Mouse (Mus musculus) liver, embryonic 15.5 days (tissue): ENCODE data around the gene Galt. TPM values are rescaled to one million over a fixed set of nuclear protein-coding genes. Genes with fewer than 3 reads are reported as not detected.

ENCODE experiments used
- ATAC-seq: fragments of 200-750 bp; cut with Nextera tagmentation; 2 replicates; pipeline ENCODE4 v1.8.0; 2017; ENCODE audit warnings: moderate number of reproducible peaks, mild to moderate bottlenecking, moderate library complexity; ENCODE audit not compliant: insufficient read depth
- H3K27ac ChIP-seq: fragments of 300-500 bp; sonication (generic); replicated peaks from 2 replicates; pipeline ENCODE4 v1.5.1; 2015; ENCODE audit warnings: mild to moderate bottlenecking, inconsistent platforms
- H3K27me3 ChIP-seq: fragments of 300-500 bp; sonication (generic); 2 replicates; pipeline ENCODE4 v1.6.1; 2015; ENCODE audit warnings: mild to moderate bottlenecking, inconsistent platforms
- H3K36me3 ChIP-seq: fragments of 300-500 bp; sonication (generic); replicated peaks from 2 replicates; pipeline ENCODE4 v1.6.1; 2015; ENCODE audit warnings: moderate library complexity, mild to moderate bottlenecking, inconsistent platforms
- H3K4me1 ChIP-seq: fragments of 300-500 bp; sonication (generic); replicated peaks from 2 replicates; pipeline ENCODE4 v1.6.1; 2015; ENCODE audit warnings: inconsistent platforms
- H3K4me2 ChIP-seq: fragments of 300-500 bp; sonication (generic); 2 replicates; pipeline ENCODE4 v1.6.1; 2015; ENCODE audit warnings: moderate library complexity, mild to moderate bottlenecking, inconsistent platforms
- H3K4me3 ChIP-seq: fragments of 300-500 bp; sonication (generic); replicated peaks from 2 replicates; pipeline ENCODE4 v1.5.1; 2015; ENCODE audit warnings: mild to moderate bottlenecking, inconsistent platforms
- H3K9ac ChIP-seq: fragments of 300-500 bp; sonication (generic); 2 replicates; pipeline ENCODE4 v1.6.1; 2015; ENCODE audit warnings: moderate library complexity, mild to moderate bottlenecking, inconsistent platforms
- H3K9me3 ChIP-seq: fragments of 300-500 bp; sonication (generic); replicated peaks from 2 replicates; pipeline ENCODE4 v1.6.1; 2016; ENCODE audit warnings: inconsistent platforms
- WGBS: fragments of 180-500 bp; shearing (Covaris S2); methylation state at CpG from one replicate; pipeline ENCODE4 v1.1.7; 2015; ENCODE audit warnings: mixed read lengths; ENCODE audit not compliant: insufficient replicate concordance; 5-methylcytosine and 5-hydroxymethylcytosine counted together
- polyA plus RNA-seq: library from polyadenylated mRNA; unstranded; fragments of >200 nt; fragmentation: Nextera tagmentation; extraction: Ambion mirVana; gene quantifications from 2 replicates; pipeline ENCODE4 v1.2.1, GENCODE M21; 2015

Galt gene
- 29.9 and 36.0 TPM in 2 replicates for polyA plus RNA-seq

GRCm38 (mm10) chr4:41754797-41755337 lies at the start of gene Galt:
TSS of gene Galt (plus strand) at chr4:41755228.
- peak; percentile 62 for ATAC-seq
- 16% methylated on average over 14 of the region's 14 CpGs for WGBS
- Histone ChIP-seq H3K27ac (peak within 1 kb of the TSS; percentile 90), H3K9me3 (no peaks in the 10 kb centered on the region), H3K4me3 (peak within 1 kb of the TSS; percentile 80), H3K4me2 (peak within 1 kb of the TSS; percentile 94), H3K9ac (peak within 1 kb of the TSS; percentile 75), H3K36me3 (peaks cover 24% of the 10 kb centered on the region), H3K27me3 (no peaks in the 10 kb centered on the region), H3K4me1 (peaks cover 41% of the 10 kb centered on the region)

GRCm38 (mm10) chr4:41705922-41706754 lies 48.9 kb upstream of the Galt start:
- Histone ChIP-seq H3K36me3 (no peaks in the 10 kb centered on the region), H3K4me2 (no peak overlapping the region), H3K27ac (no peak overlapping the region), H3K9ac (no peak overlapping the region), H3K9me3 (no peaks in the 10 kb centered on the region), H3K4me3 (no peak overlapping the region), H3K4me1 (no peaks in the 10 kb centered on the region), H3K27me3 (peaks cover 48% of the 10 kb centered on the region)
- no peak for ATAC-seq
- 62% methylated on average over 19 of the region's 19 CpGs for WGBS

DNA sequence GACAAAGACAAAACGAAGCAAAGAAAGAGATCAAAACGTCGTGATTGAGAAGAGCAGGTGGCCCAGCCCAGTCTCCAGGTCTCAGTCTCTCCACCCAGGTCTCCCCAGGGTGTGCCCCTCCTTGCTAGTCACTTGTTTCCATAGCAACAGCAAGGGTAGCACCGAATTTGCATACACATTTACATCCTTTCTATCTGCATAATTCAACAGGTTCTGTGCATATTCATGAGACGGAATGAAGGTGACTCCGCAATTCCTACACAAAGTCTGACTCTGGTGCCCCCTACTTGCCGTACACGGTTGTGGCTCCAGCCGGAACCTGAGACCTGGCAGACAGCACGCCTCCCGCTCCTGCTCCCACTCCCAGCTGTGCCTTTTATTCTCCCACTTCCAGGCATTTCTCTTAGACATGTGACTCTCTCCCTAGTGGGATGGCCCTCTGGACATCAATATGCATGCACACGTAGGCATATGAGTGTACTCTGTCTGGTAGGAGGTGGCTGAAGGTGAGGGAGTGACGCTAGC lies 48.0 kb upstream of the Galt start:
- H3K9ac ChIP-seq: no peak overlapping the region
- ATAC-seq: no peak
- 6% methylated on average over 13 of the region's 13 CpGs for WGBS
- no peak overlapping the region for H3K4me3 ChIP-seq
- H3K4me1 ChIP-seq: peaks cover 5% of the 10 kb centered on the region
- no peak overlapping the region for H3K27ac ChIP-seq
- H3K9me3 ChIP-seq: no peaks in the 10 kb centered on the region
- H3K27me3 ChIP-seq: peaks cover 48% of the 10 kb centered on the region
- peaks cover 4% of the 10 kb centered on the region; the same call in 1 of the 2 replicates for H3K36me3 ChIP-seq
- no peak overlapping the region for H3K4me2 ChIP-seq

DNA sequence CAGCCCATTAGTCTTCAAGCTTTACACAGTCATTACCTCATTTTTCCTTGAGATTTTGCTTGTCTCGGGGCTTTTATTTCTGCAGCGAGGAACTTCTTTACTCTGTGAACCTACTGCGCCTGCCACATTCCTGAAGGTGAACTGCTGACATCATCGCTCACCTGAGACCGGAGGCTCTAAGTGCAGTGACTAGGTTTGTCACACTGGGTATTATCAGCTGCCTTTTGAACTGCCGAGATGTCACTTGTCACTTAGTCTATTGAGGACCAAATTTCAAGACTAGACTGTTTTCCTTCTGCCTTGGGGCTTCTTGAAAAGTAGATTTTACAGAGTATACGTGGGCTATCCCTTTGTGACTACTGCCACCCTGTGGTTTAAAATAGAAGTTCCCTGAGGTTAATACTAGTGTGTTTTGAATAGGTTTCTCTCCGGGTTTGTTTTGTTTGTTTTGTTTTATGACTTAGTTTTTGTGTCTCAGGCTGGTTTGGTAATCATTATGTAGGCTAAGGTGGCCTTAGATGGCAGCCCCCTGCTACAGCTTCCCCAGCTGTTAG lies 46.8 kb upstream of the Galt start:
- no peaks in the 10 kb centered on the region for H3K9me3 ChIP-seq
- WGBS: 36% methylated on average over 8 of the region's 8 CpGs
- H3K4me2 ChIP-seq: no peak overlapping the region
- H3K4me3 ChIP-seq: no peak overlapping the region
- ATAC-seq: no peak
- H3K9ac ChIP-seq: no peak overlapping the region
- H3K27me3 ChIP-seq: peaks cover 45% of the 10 kb centered on the region
- H3K4me1 ChIP-seq: peaks cover 14% of the 10 kb centered on the region
- no peak overlapping the region for H3K27ac ChIP-seq
- peaks cover 7% of the 10 kb centered on the region; the same call in 1 of the 2 replicates for H3K36me3 ChIP-seq

GRCm38 (mm10) chr4:41710229-41710628 lies 44.8 kb upstream of the Galt start:
- no peak for ATAC-seq
- 60% methylated on average over 4 of the region's 4 CpGs for WGBS
- Histone ChIP-seq H3K4me3 (no peak overlapping the region), H3K9ac (no peak overlapping the region), H3K36me3 (peaks cover 7% of the 10 kb centered on the region; the same call in 1 of the 2 replicates), H3K4me1 (peaks cover 25% of the 10 kb centered on the region), H3K27me3 (peaks cover 30% of the 10 kb centered on the region), H3K4me2 (no peak overlapping the region), H3K9me3 (no peaks in the 10 kb centered on the region), H3K27ac (no peak overlapping the region)

DNA sequence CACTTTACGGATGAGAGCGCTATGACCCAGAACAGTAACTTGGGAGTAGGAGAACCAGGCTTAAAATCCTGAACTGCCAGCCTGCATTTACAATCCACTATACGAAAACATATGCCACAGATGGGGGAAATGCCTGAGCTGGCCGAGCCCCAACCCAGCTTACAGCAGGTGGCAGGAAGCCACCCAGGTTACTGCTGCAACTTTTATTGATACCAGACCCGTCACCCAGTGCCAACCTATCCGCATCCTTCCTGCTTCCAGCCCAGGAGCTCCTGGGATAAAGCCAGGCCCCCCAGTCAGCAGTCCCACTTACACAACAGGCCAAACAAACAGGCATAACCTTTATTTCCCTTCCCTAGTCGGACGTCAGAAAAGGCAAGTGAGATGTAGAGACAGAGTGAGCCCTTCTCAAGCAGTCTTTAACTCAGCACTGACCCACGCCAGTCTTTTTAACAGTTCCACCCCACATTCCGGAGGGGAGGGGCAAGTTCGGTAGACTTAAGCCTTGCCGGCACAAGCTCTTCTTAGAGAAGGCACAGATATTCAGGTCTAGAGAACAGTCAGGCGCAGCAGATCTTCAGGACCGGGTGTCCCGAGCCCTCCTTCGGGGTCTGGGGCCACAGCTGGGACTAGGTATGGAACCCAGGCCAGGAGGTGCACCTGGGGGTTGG lies 43.2 kb upstream of the Galt start:
- peaks cover 8% of the 10 kb centered on the region; the same call in 1 of the 2 replicates for H3K36me3 ChIP-seq
- peak overlapping the region; percentile 80 for H3K4me3 ChIP-seq
- no peaks in the 10 kb centered on the region for H3K9me3 ChIP-seq
- peak overlapping the region; percentile 85 for H3K4me2 ChIP-seq
- 81% methylated on average over 16 of the region's 16 CpGs for WGBS
- no peak for ATAC-seq
- peak overlapping the region; percentile 86; the same call in 1 of the 2 replicates for H3K9ac ChIP-seq
- H3K4me1 ChIP-seq: peaks cover 25% of the 10 kb centered on the region
- peaks cover 14% of the 10 kb centered on the region; the same call in 1 of the 2 replicates for H3K27me3 ChIP-seq
- no peak overlapping the region for H3K27ac ChIP-seq

DNA sequence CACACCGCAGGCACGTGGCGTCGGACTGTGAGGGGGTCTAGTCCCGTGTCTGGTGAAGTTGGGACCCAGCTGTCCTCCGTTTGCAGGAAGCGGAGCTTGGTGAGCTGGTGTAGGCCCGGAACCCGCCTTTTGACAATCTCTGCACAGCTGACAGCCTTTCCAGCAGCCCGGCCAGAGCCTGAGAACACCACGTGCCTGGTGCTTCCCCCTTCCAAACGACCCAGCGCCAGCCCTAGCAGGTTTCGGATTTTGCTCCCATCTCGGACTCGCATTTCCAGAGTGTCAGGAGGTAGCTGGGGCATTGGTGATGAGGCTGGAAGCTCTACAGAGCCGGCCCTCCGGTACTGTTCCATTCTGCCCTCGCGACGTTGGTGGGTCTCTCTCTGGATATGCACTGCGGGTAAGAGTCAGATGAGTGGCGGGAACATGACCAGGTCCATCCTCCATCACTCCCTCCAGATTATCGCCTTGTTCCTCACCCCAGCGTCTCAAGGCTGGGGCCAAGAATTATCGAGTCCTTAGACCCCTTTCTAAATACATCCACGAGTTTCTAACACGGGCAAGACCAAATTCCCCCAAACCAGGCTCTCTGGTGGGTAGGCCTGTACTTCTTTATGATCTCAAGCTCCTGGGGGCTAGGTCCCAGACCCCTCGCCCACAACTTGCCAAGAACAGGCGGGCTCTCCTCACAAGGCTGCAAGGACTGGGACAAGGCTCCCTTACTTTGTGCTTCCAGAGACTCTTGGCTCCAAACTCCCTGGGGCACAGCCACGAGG lies 42.4 kb upstream of the Galt start:
- H3K4me2 ChIP-seq: peak overlapping the region; percentile 85
- peak overlapping the region; percentile 64 for H3K27ac ChIP-seq
- H3K9me3 ChIP-seq: no peaks in the 10 kb centered on the region
- peak; percentile 43 for ATAC-seq
- peaks cover 7% of the 10 kb centered on the region; the same call in 1 of the 2 replicates for H3K27me3 ChIP-seq
- peaks cover 13% of the 10 kb centered on the region for H3K36me3 ChIP-seq
- peak overlapping the region; percentile 80 for H3K4me3 ChIP-seq
- H3K4me1 ChIP-seq: peaks cover 25% of the 10 kb centered on the region
- peak overlapping the region; percentile 86 for H3K9ac ChIP-seq
- 51% methylated on average over 31 of the region's 31 CpGs for WGBS

DNA sequence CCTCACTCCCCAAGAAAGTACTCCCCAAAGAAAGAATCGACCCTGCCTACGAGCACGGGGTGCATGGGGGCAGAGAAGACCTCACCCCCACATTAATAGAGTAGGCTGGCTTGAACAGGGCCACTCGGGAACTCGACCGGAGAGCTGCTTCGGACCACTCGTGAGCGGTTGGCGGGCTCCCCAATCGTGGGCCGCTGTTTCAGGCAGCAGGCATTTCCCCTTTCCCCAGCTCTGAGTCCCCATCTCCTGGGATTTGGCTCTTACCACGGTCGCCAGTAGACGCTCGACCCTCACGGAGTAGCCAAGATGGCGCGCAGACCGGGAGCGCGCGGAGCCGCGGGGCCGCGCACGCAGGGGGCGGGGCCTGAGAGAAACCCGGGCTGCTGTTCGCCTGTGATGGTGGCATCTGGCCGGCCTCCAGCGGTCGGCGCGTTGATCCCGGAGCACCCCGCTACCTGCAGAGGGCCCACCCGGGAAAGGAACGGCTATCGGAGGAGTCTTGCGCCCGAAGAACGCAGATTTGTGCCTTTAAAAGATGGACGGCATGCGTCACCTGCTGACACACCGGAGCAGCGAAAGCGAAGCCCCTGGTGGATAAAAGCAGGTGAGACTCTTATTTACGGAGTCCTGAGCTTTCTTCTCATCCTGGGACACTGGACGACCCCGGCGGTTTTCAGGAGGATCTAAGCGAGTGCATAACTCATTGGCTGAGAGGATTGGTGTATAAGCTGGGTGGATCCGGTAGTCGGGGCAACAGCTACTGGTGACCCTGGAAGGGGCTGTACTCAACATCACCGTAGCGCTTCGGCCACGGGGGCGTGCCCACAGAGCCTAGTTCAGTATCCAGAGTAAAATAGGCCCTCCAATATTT lies 41.6 kb upstream of the Galt start, which contains the start of gene Rpp25l:
Gene Rpp25l (minus strand): TSS at position 338 of the 871 bp plus-strand sequence.
- Histone ChIP-seq H3K36me3 (peaks cover 21% of the 10 kb centered on the region), H3K4me3 (peak within 1 kb of the TSS; percentile 80), H3K4me1 (peaks cover 25% of the 10 kb centered on the region), H3K9me3 (no peaks in the 10 kb centered on the region), H3K27me3 (no peaks in the 10 kb centered on the region), H3K9ac (peak within 1 kb of the TSS; percentile 86), H3K27ac (peak within 1 kb of the TSS; percentile 64), H3K4me2 (peak within 1 kb of the TSS; percentile 85)
- peak; percentile 84 for ATAC-seq
- under 1% methylated on average over 61 of the region's 61 CpGs for WGBS

DNA sequence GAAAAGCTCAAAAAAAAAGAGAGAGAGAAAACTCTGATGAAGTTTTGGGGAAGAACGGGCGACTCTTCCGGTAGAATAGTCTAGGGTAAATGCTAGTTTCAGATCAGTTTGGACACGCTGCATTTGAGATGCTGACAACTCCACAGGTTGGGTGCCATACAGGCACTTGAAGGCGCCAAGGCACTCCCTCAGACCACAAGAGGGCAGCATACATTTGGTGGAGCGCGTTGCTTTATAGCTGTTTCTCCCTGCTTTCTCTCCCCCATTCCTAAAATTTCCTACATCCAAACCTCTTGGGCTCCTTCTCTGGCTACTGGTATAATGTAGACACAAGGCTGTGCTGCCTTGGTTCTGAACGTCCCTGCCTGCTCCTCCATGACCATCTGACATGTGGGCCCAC lies 40.8 kb upstream of the Galt start:
- WGBS: 25% methylated on average over 8 of the region's 8 CpGs
- no peak for ATAC-seq

More for the DNA sequence above, 40.8 kb upstream of the Galt start:
- peak overlapping the region; percentile 86; the same call in 1 of the 2 replicates for H3K9ac ChIP-seq
- H3K27me3 ChIP-seq: no peaks in the 10 kb centered on the region
- peak overlapping the region; percentile 51; the same call in 1 of the 2 replicates for H3K27ac ChIP-seq
- H3K9me3 ChIP-seq: no peaks in the 10 kb centered on the region
- peaks cover 29% of the 10 kb centered on the region for H3K36me3 ChIP-seq
- peak overlapping the region; percentile 80 for H3K4me3 ChIP-seq
- peak overlapping the region; percentile 85 for H3K4me2 ChIP-seq
- peaks cover 25% of the 10 kb centered on the region for H3K4me1 ChIP-seq
